Comparison of ENCODE assay signal across 8 mouse cellular contexts in genomic region chr12:110499225-110499992, GRCm38 (mm10). TPM values are rescaled to one million over a fixed set of nuclear protein-coding genes. Genes with fewer than 3 reads are reported as not detected.
DNase-seq lines count a peak whose midpoint lies in the region; ATAC-seq lines count a peak whose summit lies in the region.

No protein-coding gene starts in this region.

- H3K9ac ChIP-seq in liver, embryonic 16.5 days (ENCODE audit: low read depth, low read length) = peak overlapping the region; percentile 17; the same call in 1 of the 2 replicates
- no peak overlapping the region for H3K9ac ChIP-seq in stomach, embryonic 15.5 days

- H3K4me3 ChIP-seq in liver, embryonic 16.5 days (ENCODE audit: low read depth, low read length) = peak overlapping the region; percentile 57
- H3K4me3 ChIP-seq in stomach, embryonic 15.5 days (replicated peaks) = no peak overlapping the region

- H3K9me3 ChIP-seq in liver, embryonic 16.5 days (replicated peaks; ENCODE audit: control insufficient read depth, low read length) = no peaks in the 10 kb centered on the region
- no peaks in the 10 kb centered on the region for H3K9me3 ChIP-seq in stomach, embryonic 15.5 days

- H3K27me3 ChIP-seq in liver, embryonic 16.5 days (ENCODE audit: control insufficient read depth, insufficient read depth, low read depth, low read length) = no peaks in the 10 kb centered on the region
- H3K27me3 ChIP-seq in stomach, embryonic 15.5 days (replicated peaks) = no peaks in the 10 kb centered on the region

- DNase-seq in cerebellum, adult 9-11 months = no peak
- DNase-seq in frontal cortex, postnatal 36 days (ENCODE audit: low spot score in 2 of 2) = no peak
- no peak for DNase-seq in ovary, adult 18-20 months (ENCODE audit: low spot score)

- H3K4me2 ChIP-seq in liver, embryonic 16.5 days (ENCODE audit: low read depth, low read length) = peak overlapping the region; percentile 66
- peak overlapping the region; percentile 40 for H3K4me2 ChIP-seq in stomach, embryonic 15.5 days

- peak overlapping the region; percentile 64 for H3K27ac ChIP-seq in liver, embryonic 16.5 days (ENCODE audit: low read length)
- peak overlapping the region; percentile 87 for H3K27ac ChIP-seq in stomach, embryonic 15.5 days

- peak; percentile 22; the same call in 1 of the 2 replicates for ATAC-seq in cerebellum, adult (ENCODE audit: insufficient number of reproducible peaks, low FRiP score, low TSS enrichment)
- peak; percentile 63 for ATAC-seq in common myeloid progenitor, adult 5-6 weeks (replicated peaks; ENCODE audit: low read depth, poor library complexity, severe bottlenecking)
- ATAC-seq in inflammation-experienced regulatory T-cells, adult 6 months = peak; percentile 10
- ATAC-seq in liver, embryonic 16.5 days (ENCODE audit: low read depth) = peak; percentile 63
- ATAC-seq in stomach, embryonic 15.5 days (ENCODE audit: insufficient read depth, low FRiP score, low read depth) = peak; percentile 73

- WGBS in liver, embryonic 16.5 days (ENCODE audit: insufficient replicate concordance) = 17% methylated on average over 14 of the region's 14 CpGs
- WGBS in stomach, embryonic 15.5 days = 60% methylated on average over 14 of the region's 14 CpGs

- H3K36me3 ChIP-seq in liver, embryonic 16.5 days (ENCODE audit: control insufficient read depth, insufficient read depth) = no peaks in the 10 kb centered on the region
- H3K36me3 ChIP-seq in stomach, embryonic 15.5 days = no peaks in the 10 kb centered on the region

- H3K4me1 ChIP-seq in liver, embryonic 16.5 days (ENCODE audit: control insufficient read depth, low read depth, low read length) = peaks cover 57% of the 10 kb centered on the region
- peaks cover 38% of the 10 kb centered on the region for H3K4me1 ChIP-seq in stomach, embryonic 15.5 days

RNA-seq across cellular contexts. Expression of gene Ppp2r5c, which starts 52.5 kb away (rescaled TPM):
- 222 and 243 TPM in 2 replicates for total RNA-seq in common myeloid progenitor, adult 5-6 weeks (2017)
- polyA plus RNA-seq in inflammation-experienced regulatory T-cells, adult 6 months (2017; shearing (Covaris generic)) = 100 to 1,000 TPM; 506 to 623 (median 523) TPM
- 59.4 and 65.0 TPM in 2 replicates for polyA plus RNA-seq in liver, embryonic 16.5 days (2015; fragmentation: Nextera tagmentation; extraction: Ambion mirVana)
- 145 and 154 TPM in 2 replicates for polyA plus RNA-seq in stomach, embryonic 15.5 days (2015; fragmentation: Nextera tagmentation; extraction: Ambion mirVana)

Comparison
In these comparisons a context has a peak if more than half of its experiments do, and no peak if none do; other contexts are left out.
1. ATAC-seq: peak in every context shown above with its lines; median percentile 73 in stomach, embryonic 15.5 days; 63 in common myeloid progenitor, adult 5-6 weeks; 63 in liver, embryonic 16.5 days; 22 in cerebellum, adult; 10 in inflammation-experienced regulatory T-cells, adult 6 months.